Mouse (Mus musculus) heart, embryonic 13.5 days (tissue): ENCODE results near the gene Cdr2l. TPM values are rescaled to one million over a fixed set of nuclear protein-coding genes. Genes with fewer than 3 reads are reported as not detected.

ENCODE experiments used
- ATAC-seq: fragments of 200-750 bp; cut with Nextera tagmentation; 2 replicates; pipeline ENCODE4 v1.8.0; 2017; ENCODE audit warnings: moderate TSS enrichment; ENCODE audit not compliant: insufficient number of reproducible peaks, low FRiP score, low TSS enrichment; ENCODE audit errors: extremely low read depth
- H3K27ac ChIP-seq: fragments of 300-500 bp; sonication (generic); replicated peaks from 2 replicates; pipeline ENCODE4 v1.5.1; 2015; ENCODE audit warnings: moderate library complexity, mild to moderate bottlenecking, inconsistent platforms
- H3K27me3 ChIP-seq: fragments of 300-500 bp; sonication (generic); replicated peaks from 2 replicates; pipeline ENCODE4 v1.6.1; 2015; ENCODE audit warnings: mild to moderate bottlenecking, inconsistent platforms
- H3K36me3 ChIP-seq: fragments of 300-500 bp; sonication (generic); 2 replicates; pipeline ENCODE4 v1.6.1; 2015; ENCODE audit warnings: mild to moderate bottlenecking, inconsistent platforms
- H3K4me1 ChIP-seq: fragments of 300-500 bp; sonication (generic); 2 replicates; pipeline ENCODE4 v1.6.1; 2015; ENCODE audit warnings: inconsistent platforms
- H3K4me2 ChIP-seq: fragments of 300-500 bp; sonication (generic); 2 replicates; pipeline ENCODE4 v1.6.1; 2015; ENCODE audit warnings: inconsistent platforms, mild to moderate bottlenecking, moderate library complexity
- H3K4me3 ChIP-seq: fragments of 300-500 bp; sonication (generic); 2 replicates; pipeline ENCODE4 v1.5.1; 2015; ENCODE audit warnings: moderate library complexity, mild to moderate bottlenecking, inconsistent platforms
- H3K9ac ChIP-seq: fragments of 300-500 bp; sonication (generic); 2 replicates; pipeline ENCODE4 v1.6.1; 2015; ENCODE audit warnings: inconsistent platforms, mild to moderate bottlenecking, moderate library complexity
- H3K9me3 ChIP-seq: fragments of 300-500 bp; sonication (generic); 2 replicates; pipeline ENCODE4 v1.6.1; 2016; ENCODE audit warnings: inconsistent platforms
- WGBS: fragments of 180-500 bp; shearing (Covaris S2); methylation state at CpG from one replicate; pipeline ENCODE4 v1.1.7; 2015; ENCODE audit warnings: mixed read lengths; 5-methylcytosine and 5-hydroxymethylcytosine counted together
- polyA plus RNA-seq: library from polyadenylated mRNA; unstranded; fragments of >200 nt; fragmentation: Nextera tagmentation; extraction: Ambion mirVana; gene quantifications from 2 replicates; pipeline ENCODE4 v1.2.1, GENCODE M21; 2015

The Cdr2l gene
- polyA plus RNA-seq, 1 experiment from 2014 or later: 7.4 TPM

GRCm38 (mm10) chr11:115429307-115429706 lies 47.6 kb downstream of the Cdr2l start:
- no peak overlapping the region for H3K4me2 ChIP-seq
- WGBS: 78% methylated on average over 7 of the region's 7 CpGs
- H3K36me3 ChIP-seq: peaks cover 82% of the 10 kb centered on the region
- peaks cover 15% of the 10 kb centered on the region for H3K4me1 ChIP-seq
- H3K27me3 ChIP-seq: no peaks in the 10 kb centered on the region
- no peak overlapping the region for H3K4me3 ChIP-seq
- no peak overlapping the region for H3K27ac ChIP-seq
- H3K9me3 ChIP-seq: no peaks in the 10 kb centered on the region
- H3K9ac ChIP-seq: no peak overlapping the region
- ATAC-seq: no peak

DNA sequence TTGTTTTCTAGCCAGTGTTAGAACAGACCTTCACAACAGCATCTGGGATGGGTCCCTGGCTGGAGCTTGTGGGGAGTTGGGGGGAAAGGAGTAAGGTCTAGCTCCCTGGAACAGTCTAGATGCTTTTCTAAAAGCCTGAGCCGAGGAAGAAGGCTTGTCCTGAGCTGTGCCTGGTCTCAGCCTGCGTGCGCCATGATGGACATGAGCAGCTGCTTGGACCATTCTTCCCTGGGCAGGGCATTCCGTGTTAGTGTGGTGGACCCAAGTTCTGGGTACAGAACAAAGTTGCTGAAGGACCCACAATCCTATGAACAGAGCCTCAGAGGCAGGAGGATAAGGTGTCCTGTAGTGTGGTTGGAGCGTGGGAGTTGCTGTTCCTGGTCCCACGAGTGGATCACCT lies 48.8 kb downstream of the Cdr2l start:
- Histone ChIP-seq H3K27me3 (no peaks in the 10 kb centered on the region), H3K4me2 (no peak overlapping the region), H3K4me3 (no peak overlapping the region), H3K27ac (no peak overlapping the region), H3K9ac (no peak overlapping the region), H3K4me1 (peaks cover 22% of the 10 kb centered on the region), H3K9me3 (no peaks in the 10 kb centered on the region), H3K36me3 (peaks cover 69% of the 10 kb centered on the region)
- ATAC-seq: no peak
- WGBS: 92% methylated on average over 6 of the region's 6 CpGs

GRCm38 (mm10) chr11:115432814-115433213 lies 51.1 kb downstream of the Cdr2l start:
- Histone ChIP-seq H3K36me3 (peaks cover 47% of the 10 kb centered on the region), H3K27ac (no peak overlapping the region), H3K4me1 (peaks cover 23% of the 10 kb centered on the region), H3K27me3 (no peaks in the 10 kb centered on the region), H3K9me3 (no peaks in the 10 kb centered on the region), H3K4me2 (no peak overlapping the region), H3K4me3 (no peak overlapping the region), H3K9ac (no peak overlapping the region)
- no peak for ATAC-seq
- 61% methylated on average over 4 of the region's 4 CpGs for WGBS

DNA sequence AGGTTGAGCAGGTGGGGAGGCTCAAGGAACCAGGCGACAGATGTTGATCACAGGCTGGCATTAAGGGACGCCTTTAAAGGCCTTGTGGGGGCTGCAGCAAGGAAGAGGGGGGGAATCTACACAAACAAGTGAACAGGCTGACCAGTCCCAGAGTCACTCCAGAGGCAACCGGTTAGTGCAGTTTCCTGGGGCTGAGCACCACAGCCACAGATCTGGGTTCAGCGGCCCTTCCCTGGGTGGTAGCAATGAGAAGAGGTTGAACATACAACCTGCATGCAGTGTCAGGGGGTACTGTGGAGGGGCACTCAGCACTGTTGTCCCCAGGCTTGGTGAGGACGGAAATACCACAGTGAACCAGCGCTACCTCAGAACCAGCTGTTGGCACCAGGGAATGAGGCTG lies 51.6 kb downstream of the Cdr2l start:
- Histone ChIP-seq H3K36me3 (peaks cover 44% of the 10 kb centered on the region), H3K9ac (no peak overlapping the region), H3K4me3 (no peak overlapping the region), H3K9me3 (no peaks in the 10 kb centered on the region), H3K27ac (no peak overlapping the region), H3K27me3 (no peaks in the 10 kb centered on the region), H3K4me1 (peaks cover 18% of the 10 kb centered on the region), H3K4me2 (no peak overlapping the region)
- 79% methylated on average over 6 of the region's 6 CpGs for WGBS
- ATAC-seq: no peak

- Histone ChIP-seq H3K4me2 (peak overlapping the region; percentile 70), H3K27ac (no peak overlapping the region; the same call in 1 of the 2 replicates), H3K36me3 (peaks cover 20% of the 10 kb centered on the region), H3K9me3 (peaks cover 6% of the 10 kb centered on the region; the same call in 1 of the 2 replicates), H3K27me3 (no peaks in the 10 kb centered on the region), H3K9ac (peak overlapping the region; percentile 74), H3K4me3 (peak overlapping the region; percentile 47), H3K4me1 (peaks cover 16% of the 10 kb centered on the region)
- no peak for ATAC-seq
- 7% methylated on average over 31 of the region's 31 CpGs for WGBS
Measured at GRCm38 (mm10) chr11:115435596-115436337, 54.1 kb downstream of the Cdr2l start.

DNA sequence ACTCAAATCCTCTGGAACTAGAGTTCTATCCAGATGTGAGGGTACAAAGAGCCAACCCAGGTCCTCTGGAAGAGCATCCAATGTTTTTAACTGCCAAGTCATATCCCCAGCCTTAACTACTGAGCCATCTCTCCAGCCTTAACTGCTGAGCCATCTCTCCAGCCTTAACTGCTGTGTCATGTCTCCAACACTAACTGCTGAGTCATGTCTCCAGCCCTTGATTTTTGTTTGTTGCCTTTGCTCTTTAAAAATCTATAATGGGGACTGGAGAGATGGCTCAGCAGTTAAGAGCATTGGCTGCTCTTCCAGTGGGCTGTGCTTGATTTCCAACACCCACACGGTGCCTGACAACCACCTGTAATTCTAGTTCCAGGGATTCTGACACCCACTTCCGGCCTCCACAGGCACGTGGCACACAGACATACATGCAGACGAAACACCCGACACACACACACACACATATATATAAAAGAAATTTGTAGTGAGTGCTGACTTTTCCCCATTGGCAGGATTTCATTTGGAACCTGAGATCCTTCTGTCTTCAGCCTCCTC lies 55.9 kb downstream of the Cdr2l start:
- ATAC-seq: no peak
- 78% methylated on average over 5 of the region's 5 CpGs for WGBS
- H3K36me3 ChIP-seq: peaks cover 1% of the 10 kb centered on the region

GRCm38 (mm10) chr11:115439326-115439725 lies 57.6 kb downstream of the Cdr2l start:
- Histone ChIP-seq H3K4me1 (peaks cover 16% of the 10 kb centered on the region), H3K4me2 (no peak overlapping the region), H3K9me3 (peaks cover 6% of the 10 kb centered on the region; the same call in 1 of the 2 replicates), H3K27me3 (peaks cover 12% of the 10 kb centered on the region; the same call in 1 of the 2 replicates), H3K4me3 (no peak overlapping the region), H3K9ac (no peak overlapping the region), H3K27ac (no peak overlapping the region), H3K36me3 (no peaks in the 10 kb centered on the region)
- ATAC-seq: no peak
- WGBS: 76% methylated on average over 3 of the region's 3 CpGs

More for the DNA sequence above, 55.9 kb downstream of the Cdr2l start:
- no peak overlapping the region for H3K4me2 ChIP-seq
- no peak overlapping the region for H3K27ac ChIP-seq
- H3K9ac ChIP-seq: no peak overlapping the region
- H3K4me3 ChIP-seq: no peak overlapping the region
- H3K27me3 ChIP-seq: peaks cover 12% of the 10 kb centered on the region; the same call in 1 of the 2 replicates
- H3K9me3 ChIP-seq: peaks cover 6% of the 10 kb centered on the region; the same call in 1 of the 2 replicates
- peaks cover 16% of the 10 kb centered on the region for H3K4me1 ChIP-seq

DNA sequence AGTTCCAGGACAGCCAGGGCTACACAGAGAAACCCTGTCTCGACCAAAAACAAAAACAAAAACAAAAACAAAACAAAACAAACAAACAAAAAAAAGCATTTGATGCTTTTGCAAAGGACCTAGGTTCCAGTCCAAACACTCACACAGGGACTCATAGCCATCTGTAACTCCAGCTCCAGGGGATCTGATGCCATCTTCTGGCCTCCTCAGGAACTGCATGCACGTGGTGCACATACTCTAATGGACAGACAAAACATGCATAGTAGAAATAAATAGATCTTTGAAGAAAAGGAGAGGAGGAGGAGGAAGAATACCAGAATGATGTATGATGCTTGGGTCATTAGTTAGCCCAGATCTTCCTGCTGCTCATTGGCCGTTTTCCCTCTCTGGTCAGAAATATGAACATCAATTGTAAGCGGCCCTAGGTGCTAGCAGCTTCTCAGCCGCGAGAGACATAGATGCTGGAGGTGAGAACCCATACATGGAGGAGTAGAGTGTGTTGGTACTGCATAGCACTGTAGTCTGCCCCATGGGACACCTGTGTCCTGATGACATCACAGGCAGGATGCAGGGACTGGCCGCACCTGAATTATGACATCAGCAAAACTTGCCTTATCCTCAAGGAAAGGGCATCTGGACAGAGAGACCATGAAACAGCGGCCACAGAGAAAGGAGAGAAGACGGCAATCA lies 58.3 kb downstream of the Cdr2l start, which contains the start of gene Trim80:
Trim80 (plus strand) TSS at position 640 of the 690 bp plus-strand sequence.
- Histone ChIP-seq H3K4me2 (no peak within 1 kb of the TSS), H3K9ac (no peak within 1 kb of the TSS; the same call in 1 of the 2 replicates), H3K4me1 (peaks cover 14% of the 10 kb centered on the region), H3K36me3 (no peaks in the 10 kb centered on the region), H3K9me3 (peaks cover 6% of the 10 kb centered on the region; the same call in 1 of the 2 replicates), H3K27ac (no peak within 1 kb of the TSS), H3K27me3 (peaks cover 12% of the 10 kb centered on the region; the same call in 1 of the 2 replicates), H3K4me3 (no peak within 1 kb of the TSS)
- WGBS: 93% methylated on average over 9 of the region's 9 CpGs
- no peak for ATAC-seq

DNA sequence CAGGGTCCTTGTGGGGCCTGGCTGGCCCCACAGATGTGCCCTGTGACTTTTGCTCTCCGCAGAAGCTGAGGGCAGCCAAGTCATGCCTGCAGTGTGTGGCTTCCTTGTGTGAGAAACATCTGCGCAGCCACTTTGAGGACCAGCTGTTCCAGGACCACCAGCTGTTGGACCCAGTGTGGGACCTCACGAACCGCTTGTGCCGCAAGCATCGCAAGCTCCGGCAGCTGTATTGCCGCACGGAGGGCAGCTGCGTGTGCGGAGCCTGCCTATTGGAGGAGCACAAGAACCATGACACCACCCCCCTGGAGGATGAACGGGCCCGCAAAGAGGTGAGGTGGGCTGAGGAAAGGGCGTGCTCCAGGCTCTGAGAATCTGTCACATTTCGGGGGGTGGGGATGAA lies 59.7 kb downstream of the Cdr2l start:
- WGBS: 36% methylated on average over 15 of the region's 15 CpGs
- ATAC-seq: no peak

More for the DNA sequence above, 59.7 kb downstream of the Cdr2l start:
- Histone ChIP-seq H3K9ac (no peak overlapping the region; the same call in 1 of the 2 replicates), H3K4me3 (no peak overlapping the region), H3K9me3 (peaks cover 6% of the 10 kb centered on the region; the same call in 1 of the 2 replicates), H3K27me3 (peaks cover 16% of the 10 kb centered on the region; the same call in 1 of the 2 replicates), H3K4me2 (no peak overlapping the region), H3K27ac (no peak overlapping the region), H3K4me1 (peaks cover 4% of the 10 kb centered on the region), H3K36me3 (no peaks in the 10 kb centered on the region)
